Mouse (Mus musculus): ENCODE data around the gene Tomm6. TPM values are rescaled to one million over a fixed set of nuclear protein-coding genes. Genes with fewer than 3 reads are reported as not detected.

Tomm6 gene
- polyA plus RNA-seq, 1 experiment from 2014 or later: 376 TPM

GRCm38 (mm10) chr17:47646683-47647082, 41.5 kb downstream of the Tomm6 start:
- Histone ChIP-seq H3K36me3 (ENCODE audit: control insufficient read depth, insufficient read depth, low read length) (no peaks in the 10 kb centered on the region), H3K4me1 (ENCODE audit: control insufficient read depth, insufficient read depth, low read length) (no peaks in the 10 kb centered on the region), H3K9me3 (replicated peaks; ENCODE audit: control insufficient read depth, low read length) (no peaks in the 10 kb centered on the region), H3K9ac (ENCODE audit: low read length) (no peak overlapping the region), H3K27me3 (ENCODE audit: control insufficient read depth, insufficient read depth, low read length) (no peaks in the 10 kb centered on the region), H3K4me3 (replicated peaks; ENCODE audit: low read length) (no peak overlapping the region), H3K4me2 (ENCODE audit: low read depth, low read length) (no peak overlapping the region), H3K27ac (ENCODE audit: low read length) (no peak overlapping the region)
- WGBS: 89% methylated on average over 1 of the region's 1 CpGs
- ATAC-seq (ENCODE audit: insufficient read depth, low FRiP score): no peak

DNA sequence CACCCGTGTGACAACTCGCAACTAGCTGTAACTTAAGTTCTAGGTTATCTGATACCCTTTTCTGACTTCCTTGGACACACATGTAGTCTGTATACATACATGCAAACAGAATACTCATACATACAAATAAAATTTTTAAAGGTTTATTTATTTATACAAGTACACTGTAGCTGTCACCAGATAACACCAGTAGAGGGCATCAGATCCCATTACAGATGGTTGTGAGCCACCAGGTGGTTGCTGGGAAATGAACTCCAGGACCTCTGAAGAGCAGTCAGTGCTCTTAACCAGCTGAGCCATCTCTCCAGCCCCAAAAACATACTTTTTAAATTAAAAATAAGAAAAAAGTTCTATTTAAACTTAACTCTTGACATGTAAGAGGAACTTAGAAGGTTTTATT, 45.2 kb downstream of the Tomm6 start:
- no peaks in the 10 kb centered on the region for H3K27me3 ChIP-seq (ENCODE audit: control insufficient read depth, insufficient read depth, low read length)
- WGBS: 81% methylated on average over 2 of the region's 2 CpGs
- H3K4me3 ChIP-seq (replicated peaks; ENCODE audit: low read length): no peak overlapping the region
- H3K9ac ChIP-seq (ENCODE audit: low read length): no peak overlapping the region
- no peaks in the 10 kb centered on the region for H3K36me3 ChIP-seq (ENCODE audit: control insufficient read depth, insufficient read depth, low read length)
- no peaks in the 10 kb centered on the region for H3K4me1 ChIP-seq (ENCODE audit: control insufficient read depth, insufficient read depth, low read length)
- no peaks in the 10 kb centered on the region for H3K9me3 ChIP-seq (replicated peaks; ENCODE audit: control insufficient read depth, low read length)
- ATAC-seq (ENCODE audit: insufficient read depth, low FRiP score): no peak
- H3K27ac ChIP-seq (ENCODE audit: low read length): no peak overlapping the region
- no peak overlapping the region for H3K4me2 ChIP-seq (ENCODE audit: low read depth, low read length)

Other genes with a start within 250 kb of the Tomm6 start
- 25.7 and 27.3 TPM in 2 replicates for gene Taf8, start 186.1 kb downstream of the Tomm6 start, polyA plus RNA-seq (2015; fragmentation: Nextera tagmentation; extraction: Ambion mirVana)
- gene Ccnd3, start 183.3 kb downstream of the Tomm6 start, polyA plus RNA-seq (2015; fragmentation: Nextera tagmentation; extraction: Ambion mirVana): 334 and 340 TPM in 2 replicates
- gene Bysl, start 76.9 kb downstream of the Tomm6 start, polyA plus RNA-seq (2015; fragmentation: Nextera tagmentation; extraction: Ambion mirVana): 21.0 and 22.1 TPM in 2 replicates
- gene Med20, start 76.8 kb downstream of the Tomm6 start, polyA plus RNA-seq (2015; fragmentation: Nextera tagmentation; extraction: Ambion mirVana): 40.7 and 47.5 TPM in 2 replicates
- 0.89 and 1.9 TPM in 2 replicates for gene Gm20517, start 76.8 kb downstream of the Tomm6 start, polyA plus RNA-seq (2015; fragmentation: Nextera tagmentation; extraction: Ambion mirVana)
- gene Usp49, start 57.7 kb downstream of the Tomm6 start, polyA plus RNA-seq (2015; fragmentation: Nextera tagmentation; extraction: Ambion mirVana): 3.3 and 3.5 TPM in 2 replicates
- 3.4 and 4.4 TPM in 2 replicates for gene Frs3, start 644 bp upstream of the Tomm6 start, polyA plus RNA-seq (2015; fragmentation: Nextera tagmentation; extraction: Ambion mirVana)
- 0.19 and 0.40 TPM in 2 replicates for gene Gm21981, start 6.1 kb upstream of the Tomm6 start, polyA plus RNA-seq (2015; fragmentation: Nextera tagmentation; extraction: Ambion mirVana)
- 1.0 TPM in 1 of 2 replicates, not detected in the other for gene Prickle4, start 6.3 kb upstream of the Tomm6 start, polyA plus RNA-seq (2015; fragmentation: Nextera tagmentation; extraction: Ambion mirVana)
- 122 and 198 TPM in 2 replicates for gene Pgc, start 38.5 kb upstream of the Tomm6 start, polyA plus RNA-seq (2015; fragmentation: Nextera tagmentation; extraction: Ambion mirVana)
- gene Tfeb, start 48.6 kb upstream of the Tomm6 start, polyA plus RNA-seq (2015; fragmentation: Nextera tagmentation; extraction: Ambion mirVana): 10.6 and 11.5 TPM in 2 replicates
- 10.4 and 11.2 TPM in 2 replicates for gene Mdfi, start 146.3 kb upstream of the Tomm6 start, polyA plus RNA-seq (2015; fragmentation: Nextera tagmentation; extraction: Ambion mirVana)
- 10.5 and 13.9 TPM in 2 replicates for gene Foxp4, start 236.3 kb upstream of the Tomm6 start, polyA plus RNA-seq (2015; fragmentation: Nextera tagmentation; extraction: Ambion mirVana)

All from stomach, embryonic 16.5 days (tissue).